Mouse (Mus musculus) spleen, adult 2 months (tissue): ENCODE data around the gene Ccdc122.

Experiments
- CTCF ChIP-seq: fragments of 200-500 bp; IDR thresholded peaks from 2 replicates; pipeline ENCODE4 v1.5.1; 2011; ENCODE audit warnings: mild to moderate bottlenecking, inconsistent platforms; ENCODE audit not compliant: insufficient read depth, insufficient read length, insufficient replicate concordance; ENCODE audit errors: extremely low read depth
- POLR2A ChIP-seq: fragments of 200-500 bp; IDR thresholded peaks from 2 replicates; pipeline ENCODE4 v1.6.1; 2011; ENCODE audit warnings: low read depth, low read length, inconsistent platforms

DNA sequence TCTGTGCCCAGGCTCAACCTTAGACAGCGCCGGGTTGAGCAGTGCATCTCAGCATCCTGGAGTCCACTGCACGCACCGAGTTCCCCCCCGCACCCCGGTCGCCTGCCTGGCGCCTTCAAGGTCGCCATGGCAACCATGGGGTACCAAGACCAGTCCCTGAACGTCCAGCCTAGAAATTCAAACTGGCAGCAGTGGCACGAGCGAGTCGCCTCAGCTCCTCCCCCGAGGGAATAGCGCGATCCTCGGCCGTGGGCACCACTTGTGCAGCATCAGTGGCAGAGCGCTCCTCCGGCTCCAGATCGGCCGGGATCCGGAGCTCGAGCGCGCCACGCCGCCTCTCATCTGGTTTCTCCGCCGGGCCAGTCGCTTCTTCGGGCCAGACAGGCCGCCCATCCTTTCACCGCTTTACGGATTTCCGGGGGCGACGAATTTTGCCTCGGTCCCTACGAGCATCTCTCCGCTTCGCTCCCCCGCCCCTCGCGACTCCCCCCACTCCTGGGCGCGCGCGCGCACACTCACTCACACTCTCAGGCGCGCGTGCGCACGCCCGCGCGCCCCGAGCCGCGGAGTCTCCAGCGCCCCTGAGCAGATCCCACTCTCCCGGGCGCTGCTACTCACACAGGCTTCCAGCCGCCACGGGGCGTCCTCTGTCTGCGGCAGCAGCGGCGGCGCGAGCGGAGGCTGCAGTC lies 119.8 kb downstream of the Ccdc122 start, which contains the start of gene Enox1:
- no peak for TF ChIP-seq POLR2A
- no peak for TF ChIP-seq CTCF
